10 mouse cellular contexts compared by ENCODE assay signal in genomic region chr13:41097324-41098058, GRCm38 (mm10). TPM values are rescaled to one million over a fixed set of nuclear protein-coding genes. Genes with fewer than 3 reads are reported as not detected.
DNase-seq lines count a peak whose midpoint lies in the region; ATAC-seq and TF ChIP-seq lines count a peak whose summit lies in the region.
"Had no signal": no experiment of that assay in that cellular context is flagged by ENCODE, and none has a peak within 500 bp of the region (broad histone marks: within the 10 kb centered on the region; RNA-seq: fewer than 3 reads in every experiment).

No protein-coding gene starts in this region.

- 15% methylated on average over 16 of the region's 16 CpGs for WGBS in liver, embryonic 13.5 days (ENCODE audit: insufficient replicate concordance)
- 43% methylated on average over 16 of the region's 16 CpGs for WGBS in spleen, adult 2 months
- WGBS in hindbrain, embryonic 11.5 days, result 86% methylated on average over 16 of the region's 16 CpGs

- TF ChIP-seq CTCF in spleen, adult 2 months (IDR thresholded peaks at IDR 0.05; ENCODE audit: extremely low read depth, insufficient read depth, insufficient read length, insufficient replicate concordance), result no peak

- H3K4me3 ChIP-seq in liver, embryonic 13.5 days (replicated peaks), result no peak overlapping the region
- peak overlapping the region; percentile 22; the same call in 1 of the 2 replicates for H3K4me3 ChIP-seq in spleen, adult 2 months (ENCODE audit: extremely low read depth, insufficient read depth, insufficient read length)
- H3K4me3 ChIP-seq in hindbrain, embryonic 11.5 days (ENCODE audit: low read depth, low read length), result no peak overlapping the region

- peak; percentile 91 for ATAC-seq in CD4-positive, CD25-positive, alpha-beta regulatory T cell, adult 4 months
- peak; percentile 90 for ATAC-seq in granulocyte monocyte progenitor cell, adult 5-6 weeks (replicated peaks; ENCODE audit: poor library complexity, severe bottlenecking)
- peak; percentile 72; the same call in 1 of the 2 replicates for ATAC-seq in liver, embryonic 13.5 days (ENCODE audit: low read depth)
- ATAC-seq in hindbrain, embryonic 11.5 days (ENCODE audit: low FRiP score), result no peak
- ATAC-seq: hindbrain, embryonic 16.5 days had no signal

- no peaks in the 10 kb centered on the region for H3K36me3 ChIP-seq in liver, embryonic 13.5 days
- H3K36me3 ChIP-seq in spleen, adult 2 months (ENCODE audit: control insufficient read depth, insufficient read depth, low read length), result no peaks in the 10 kb centered on the region
- no peaks in the 10 kb centered on the region for H3K36me3 ChIP-seq in hindbrain, embryonic 11.5 days (ENCODE audit: control insufficient read depth, insufficient read depth, low read length)

- H3K4me1 ChIP-seq in liver, embryonic 13.5 days (replicated peaks), result peaks cover 17% of the 10 kb centered on the region
- H3K4me1 ChIP-seq in spleen, adult 2 months (ENCODE audit: control insufficient read depth, insufficient read depth, insufficient read length), result no peaks in the 10 kb centered on the region; the same call in 1 of the 2 replicates
- H3K4me1 ChIP-seq in hindbrain, embryonic 11.5 days (replicated peaks; ENCODE audit: control insufficient read depth, insufficient read depth, low read length), result no peaks in the 10 kb centered on the region

- peaks cover 21% of the 10 kb centered on the region for H3K27me3 ChIP-seq in liver, embryonic 13.5 days
- 0 out of 2 replicates have a peak, but pooled peaks cover 1% of the 10 kb centered on the region for H3K27me3 ChIP-seq in spleen, adult 2 months (ENCODE audit: control insufficient read depth, insufficient read depth, low read length)
- no peaks in the 10 kb centered on the region for H3K27me3 ChIP-seq in hindbrain, embryonic 11.5 days (ENCODE audit: control insufficient read depth, insufficient read depth, low read length)

- no peak overlapping the region for H3K27ac ChIP-seq in liver, embryonic 13.5 days
- no peak overlapping the region; the same call in 1 of the 2 replicates for H3K27ac ChIP-seq in spleen, adult 2 months (ENCODE audit: insufficient read depth, low read length)
- no peak overlapping the region for H3K27ac ChIP-seq in hindbrain, embryonic 11.5 days (ENCODE audit: low read depth, low read length)

- H3K9me3 ChIP-seq in liver, embryonic 13.5 days (replicated peaks), result no peaks in the 10 kb centered on the region
- H3K9me3 ChIP-seq in hindbrain, embryonic 11.5 days (ENCODE audit: control insufficient read depth, low read length), result no peaks in the 10 kb centered on the region

- H3K4me2 ChIP-seq in liver, embryonic 13.5 days, result peak overlapping the region; percentile 38
- no peak overlapping the region for H3K4me2 ChIP-seq in hindbrain, embryonic 11.5 days (replicated peaks; ENCODE audit: low read depth, low read length)

- DNase-seq in liver, embryonic 13.5 days, result no peak
- DNase-seq in spleen, adult 2 months (ENCODE audit: low read depth in 1 of 2, low spot score in 2 of 2), result peak; percentile 56 to 69
- no peak for DNase-seq in retina, postnatal 1 day
- DNase-seq in hindbrain, embryonic 11.5 days (ENCODE audit: low spot score), result no peak
- DNase-seq in urinary bladder, adult 2 months (ENCODE audit: low spot score), result no peak
- no peak for DNase-seq in left cerebral cortex, adult 18-20 months (ENCODE audit: low spot score in 2 of 2)

- TF ChIP-seq POLR2A in spleen, adult 2 months (IDR thresholded peaks at IDR 0.05; ENCODE audit: low read depth, low read length), result no peak

- no peak overlapping the region for H3K9ac ChIP-seq in liver, embryonic 13.5 days
- no peak overlapping the region for H3K9ac ChIP-seq in hindbrain, embryonic 11.5 days (ENCODE audit: low read depth, low read length)

RNA-seq across cellular contexts. Expression of gene Gcm2, which starts 13.3 kb away (rescaled TPM):
- under 1 TPM; 0.37 to 0.69 TPM for polyA plus RNA-seq in CD4-positive, CD25-positive, alpha-beta regulatory T cell, adult 4 months (2017; shearing (Covaris generic))
- total RNA-seq in granulocyte monocyte progenitor cell, adult 5-6 weeks (2014; fragmentation: Nextera tagmentation), result not detected in 2 replicates
- not detected in 2 replicates for total RNA-seq in granulocyte monocyte progenitor cell, adult 5-6 weeks (2017)
- not detected in 2 replicates for polyA plus RNA-seq in liver, embryonic 13.5 days (2015; fragmentation: Nextera tagmentation; extraction: Ambion mirVana)
- polyA plus RNA-seq in spleen, adult 2 months (2012; rRNA removed), result 0.15 and 0.26 TPM in 2 replicates
- polyA plus RNA-seq in hindbrain, embryonic 11.5 days (2014; fragmentation: Nextera tagmentation; extraction: Ambion mirVana), result 0.14 TPM in 1 of 2 replicates, not detected in the other
- polyA plus RNA-seq in urinary bladder, adult 2 months (2012; rRNA removed), result not detected in 2 replicates
- not detected for total RNA-seq in left cerebral cortex, adult 18-20 months (2021)
- polyA plus RNA-seq: hindbrain, embryonic 16.5 days; limb, embryonic 14.5 days had no signal

RNA-seq across cellular contexts. Expression of gene Sycp2l, which starts 16.6 kb away (rescaled TPM):
- polyA plus RNA-seq in CD4-positive, CD25-positive, alpha-beta regulatory T cell, adult 4 months (2017; shearing (Covaris generic)), result not detected
- total RNA-seq in granulocyte monocyte progenitor cell, adult 5-6 weeks (2014; fragmentation: Nextera tagmentation), result not detected in 2 replicates
- not detected in 2 replicates for total RNA-seq in granulocyte monocyte progenitor cell, adult 5-6 weeks (2017)
- not detected in 2 replicates for polyA plus RNA-seq in liver, embryonic 13.5 days (2015; fragmentation: Nextera tagmentation; extraction: Ambion mirVana)
- polyA plus RNA-seq in spleen, adult 2 months (2012; rRNA removed), result not detected in 2 replicates
- polyA plus RNA-seq in hindbrain, embryonic 11.5 days (2014; fragmentation: Nextera tagmentation; extraction: Ambion mirVana), result not detected in 2 replicates
- polyA plus RNA-seq in urinary bladder, adult 2 months (2012; rRNA removed), result not detected in 2 replicates
- under 1 TPM in 1 of 2 experiments, not detected in 1; 0.28 TPM for total RNA-seq in left cerebral cortex, adult 18-20 months (2021)
- polyA plus RNA-seq: limb, embryonic 14.5 days had no signal

RNA-seq across cellular contexts. Expression of gene Mak, which starts 18.0 kb away (rescaled TPM):
- polyA plus RNA-seq in CD4-positive, CD25-positive, alpha-beta regulatory T cell, adult 4 months (2017; shearing (Covaris generic)), result under 1 TPM in 1 of 2 experiments, not detected in 1; 0.07 TPM
- total RNA-seq in granulocyte monocyte progenitor cell, adult 5-6 weeks (2014; fragmentation: Nextera tagmentation), result not detected in 2 replicates
- not detected in 2 replicates for total RNA-seq in granulocyte monocyte progenitor cell, adult 5-6 weeks (2017)
- 0.20 and 0.21 TPM in 2 replicates for polyA plus RNA-seq in liver, embryonic 13.5 days (2015; fragmentation: Nextera tagmentation; extraction: Ambion mirVana)
- not detected in 2 replicates for polyA plus RNA-seq in spleen, adult 2 months (2012; rRNA removed)
- 1.5 and 1.6 TPM in 2 replicates for polyA plus RNA-seq in hindbrain, embryonic 11.5 days (2014; fragmentation: Nextera tagmentation; extraction: Ambion mirVana)
- polyA plus RNA-seq in urinary bladder, adult 2 months (2012; rRNA removed), result 0.04 TPM in 1 of 2 replicates, not detected in the other
- 1 to 10 TPM; 2.9 to 3.0 TPM for total RNA-seq in left cerebral cortex, adult 18-20 months (2021)

Comparison
In these comparisons a context has a peak if more than half of its experiments do, and no peak if none do; other contexts are left out.
1. DNase-seq: peak in spleen, adult 2 months (2 of 2); none in liver, embryonic 13.5 days (single experiment), retina, postnatal 1 day (single experiment), hindbrain, embryonic 11.5 days (single experiment), urinary bladder, adult 2 months (single experiment) and left cerebral cortex, adult 18-20 months (0 of 2).